Mouse (Mus musculus): ENCODE data around the gene Mpeg1. TPM values are rescaled to one million over a fixed set of nuclear protein-coding genes. Genes with fewer than 3 reads are reported as not detected.
A peak's percentile ranks its signal among the peaks of the same experiment; 100 is the strongest.

Mpeg1 gene
- polyA plus RNA-seq, 1 experiment from 2014 or later = 0.93 TPM

GRCm38 (mm10) chr19:12489675-12490570 lies 29.3 kb downstream of the Mpeg1 start:
- DNase-seq (ENCODE audit: low spot score) = no peak
- Histone ChIP-seq H3K9ac (ENCODE audit: low read depth, low read length) (no peak overlapping the region), H3K36me3 (ENCODE audit: control insufficient read depth, insufficient read depth, low read length) (peaks cover 19% of the 10 kb centered on the region; the same call in 1 of the 2 replicates), H3K27ac (replicated peaks; ENCODE audit: low read depth, low read length) (0 out of 2 replicates have a peak overlapping the region, but pooled peaks have one; percentile 28), H3K27me3 (replicated peaks; ENCODE audit: control insufficient read depth, insufficient read depth, low read length) (no peaks in the 10 kb centered on the region), H3K4me3 (ENCODE audit: low read depth, low read length) (no peak overlapping the region), H3K4me1 (ENCODE audit: control insufficient read depth, insufficient read depth, low read length) (0 out of 2 replicates have a peak, but pooled peaks cover 7% of the 10 kb centered on the region), H3K4me2 (ENCODE audit: low read depth, low read length) (no peak overlapping the region), H3K9me3 (ENCODE audit: control insufficient read depth, low read length) (no peaks in the 10 kb centered on the region)
- ATAC-seq (ENCODE audit: low read depth) = no peak
- WGBS = 79% methylated on average over 11 of the region's 11 CpGs

GRCm38 (mm10) chr19:12491636-12492035 lies 31.1 kb downstream of the Mpeg1 start:
- Histone ChIP-seq H3K4me2 (ENCODE audit: low read depth, low read length) (no peak overlapping the region), H3K4me3 (ENCODE audit: low read depth, low read length) (no peak overlapping the region), H3K9ac (ENCODE audit: low read depth, low read length) (no peak overlapping the region), H3K9me3 (ENCODE audit: control insufficient read depth, low read length) (no peaks in the 10 kb centered on the region), H3K4me1 (ENCODE audit: control insufficient read depth, insufficient read depth, low read length) (0 out of 2 replicates have a peak, but pooled peaks cover 7% of the 10 kb centered on the region), H3K27me3 (replicated peaks; ENCODE audit: control insufficient read depth, insufficient read depth, low read length) (no peaks in the 10 kb centered on the region), H3K36me3 (ENCODE audit: control insufficient read depth, insufficient read depth, low read length) (peaks cover 13% of the 10 kb centered on the region; the same call in 1 of the 2 replicates), H3K27ac (replicated peaks; ENCODE audit: low read depth, low read length) (no peak overlapping the region)
- ATAC-seq (ENCODE audit: low read depth) (no peak), DNase-seq (ENCODE audit: low spot score) (no peak)
- WGBS = 94% methylated on average over 6 of the region's 7 CpGs

GRCm38 (mm10) chr19:12493453-12494186 lies 33.0 kb downstream of the Mpeg1 start:
- H3K27ac ChIP-seq (replicated peaks; ENCODE audit: low read depth, low read length) = no peak overlapping the region
- ATAC-seq (ENCODE audit: low read depth) (peak; percentile 48; the same call in 1 of the 2 replicates), DNase-seq (ENCODE audit: low spot score) (no peak)
- H3K27me3 ChIP-seq (replicated peaks; ENCODE audit: control insufficient read depth, insufficient read depth, low read length) = no peaks in the 10 kb centered on the region
- H3K9ac ChIP-seq (ENCODE audit: low read depth, low read length) = no peak overlapping the region
- H3K4me2 ChIP-seq (ENCODE audit: low read depth, low read length) = no peak overlapping the region
- 42% methylated on average over 4 of the region's 4 CpGs for WGBS
- H3K36me3 ChIP-seq (ENCODE audit: control insufficient read depth, insufficient read depth, low read length) = peaks cover 13% of the 10 kb centered on the region; the same call in 1 of the 2 replicates
- H3K4me3 ChIP-seq (ENCODE audit: low read depth, low read length) = no peak overlapping the region
- no peaks in the 10 kb centered on the region for H3K9me3 ChIP-seq (ENCODE audit: control insufficient read depth, low read length)
- H3K4me1 ChIP-seq (ENCODE audit: control insufficient read depth, insufficient read depth, low read length) = 0 out of 2 replicates have a peak, but pooled peaks cover 7% of the 10 kb centered on the region

GRCm38 (mm10) chr19:12494187-12494458 lies 33.5 kb downstream of the Mpeg1 start:
- Histone ChIP-seq H3K36me3 (ENCODE audit: control insufficient read depth, insufficient read depth, low read length) (peaks cover 13% of the 10 kb centered on the region; the same call in 1 of the 2 replicates), H3K4me2 (ENCODE audit: low read depth, low read length) (no peak overlapping the region), H3K9me3 (ENCODE audit: control insufficient read depth, low read length) (no peaks in the 10 kb centered on the region), H3K4me3 (ENCODE audit: low read depth, low read length) (no peak overlapping the region), H3K9ac (ENCODE audit: low read depth, low read length) (no peak overlapping the region), H3K27ac (replicated peaks; ENCODE audit: low read depth, low read length) (no peak overlapping the region), H3K27me3 (replicated peaks; ENCODE audit: control insufficient read depth, insufficient read depth, low read length) (no peaks in the 10 kb centered on the region), H3K4me1 (ENCODE audit: control insufficient read depth, insufficient read depth, low read length) (peaks cover 4% of the 10 kb centered on the region; the same call in 1 of the 2 replicates)
- DNase-seq (ENCODE audit: low spot score) = no peak
- no peak for ATAC-seq (ENCODE audit: low read depth)
- 57% methylated on average over 4 of the region's 4 CpGs for WGBS

- WGBS = 58% methylated on average over 3 of the region's 3 CpGs
- peaks cover 13% of the 10 kb centered on the region; the same call in 1 of the 2 replicates for H3K36me3 ChIP-seq (ENCODE audit: control insufficient read depth, insufficient read depth, low read length)
- peaks cover 7% of the 10 kb centered on the region; the same call in 1 of the 2 replicates for H3K4me1 ChIP-seq (ENCODE audit: control insufficient read depth, insufficient read depth, low read length)
- no peak overlapping the region for H3K4me2 ChIP-seq (ENCODE audit: low read depth, low read length)
- no peak overlapping the region for H3K27ac ChIP-seq (replicated peaks; ENCODE audit: low read depth, low read length)
- H3K4me3 ChIP-seq (ENCODE audit: low read depth, low read length) = no peak overlapping the region
- DNase-seq (ENCODE audit: low spot score) (no peak), ATAC-seq (ENCODE audit: low read depth) (no peak)
- no peaks in the 10 kb centered on the region for H3K27me3 ChIP-seq (replicated peaks; ENCODE audit: control insufficient read depth, insufficient read depth, low read length)
- no peak overlapping the region for H3K9ac ChIP-seq (ENCODE audit: low read depth, low read length)
- H3K9me3 ChIP-seq (ENCODE audit: control insufficient read depth, low read length) = no peaks in the 10 kb centered on the region
Measured at GRCm38 (mm10) chr19:12494972-12495535, 34.5 kb downstream of the Mpeg1 start.

DNA sequence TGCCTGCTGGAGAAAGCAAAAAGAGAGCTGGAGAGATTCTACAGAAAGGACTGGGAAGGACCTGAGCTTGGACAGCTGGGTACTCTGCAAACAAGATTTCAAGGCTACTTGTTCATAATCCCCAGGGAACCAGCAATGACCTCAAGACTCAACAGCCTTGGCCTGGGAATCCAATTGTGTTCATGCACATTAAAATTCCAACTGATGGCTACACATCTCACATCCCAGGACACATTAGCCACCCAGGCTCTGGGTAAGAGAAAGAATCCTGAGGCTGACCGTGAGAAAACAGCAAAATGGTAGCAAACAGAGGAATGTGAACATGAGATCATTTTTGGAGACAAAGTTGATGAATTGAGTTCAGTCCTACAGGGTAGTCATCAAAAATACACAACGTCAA lies 35.7 kb downstream of the Mpeg1 start:
- no peak for ATAC-seq (ENCODE audit: low read depth)

DNA sequence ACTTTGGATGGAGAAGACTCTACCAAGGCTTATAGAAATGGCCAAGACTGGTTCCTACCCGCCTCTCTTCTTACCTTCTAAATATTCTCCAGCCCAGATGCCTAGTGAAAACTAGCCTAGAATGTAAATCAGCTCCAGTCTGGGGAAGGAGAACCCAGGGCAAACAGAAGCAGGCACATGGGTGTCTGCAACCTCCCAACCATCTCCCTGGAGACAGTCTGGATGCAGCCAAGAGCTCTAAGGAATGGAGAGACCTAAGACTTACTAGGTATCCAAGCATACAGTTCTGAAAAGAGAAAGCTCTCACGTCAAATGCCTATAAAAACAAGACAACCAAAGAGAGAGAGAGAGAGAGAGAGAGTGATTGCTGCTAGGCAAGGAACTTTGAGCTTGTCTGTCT lies 37.3 kb downstream of the Mpeg1 start:
- Histone ChIP-seq H3K9me3 (ENCODE audit: control insufficient read depth, low read length) (no peaks in the 10 kb centered on the region), H3K4me3 (ENCODE audit: low read depth, low read length) (no peak overlapping the region), H3K4me1 (ENCODE audit: control insufficient read depth, insufficient read depth, low read length) (peaks cover 12% of the 10 kb centered on the region; the same call in 1 of the 2 replicates), H3K36me3 (ENCODE audit: control insufficient read depth, insufficient read depth, low read length) (no peaks in the 10 kb centered on the region), H3K9ac (ENCODE audit: low read depth, low read length) (no peak overlapping the region), H3K27ac (replicated peaks; ENCODE audit: low read depth, low read length) (no peak overlapping the region), H3K4me2 (ENCODE audit: low read depth, low read length) (no peak overlapping the region), H3K27me3 (replicated peaks; ENCODE audit: control insufficient read depth, insufficient read depth, low read length) (peaks cover 5% of the 10 kb centered on the region; the same call in 1 of the 2 replicates)
- no peak for DNase-seq (ENCODE audit: low spot score)
- 80% methylated on average over 2 of the region's 2 CpGs for WGBS
- no peak for ATAC-seq (ENCODE audit: low read depth)

More for the DNA sequence above, 35.7 kb downstream of the Mpeg1 start:
- peaks cover 12% of the 10 kb centered on the region; the same call in 1 of the 2 replicates for H3K4me1 ChIP-seq (ENCODE audit: control insufficient read depth, insufficient read depth, low read length)
- peaks cover 5% of the 10 kb centered on the region; the same call in 1 of the 2 replicates for H3K27me3 ChIP-seq (replicated peaks; ENCODE audit: control insufficient read depth, insufficient read depth, low read length)
- peaks cover 2% of the 10 kb centered on the region; the same call in 1 of the 2 replicates for H3K36me3 ChIP-seq (ENCODE audit: control insufficient read depth, insufficient read depth, low read length)
- WGBS = 84% methylated on average over 2 of the region's 2 CpGs
- no peak overlapping the region for H3K4me2 ChIP-seq (ENCODE audit: low read depth, low read length)
- H3K9me3 ChIP-seq (ENCODE audit: control insufficient read depth, low read length) = no peaks in the 10 kb centered on the region
- no peak overlapping the region for H3K9ac ChIP-seq (ENCODE audit: low read depth, low read length)
- DNase-seq (ENCODE audit: low spot score) = no peak
- H3K4me3 ChIP-seq (ENCODE audit: low read depth, low read length) = no peak overlapping the region
- no peak overlapping the region for H3K27ac ChIP-seq (replicated peaks; ENCODE audit: low read depth, low read length)

- no peak overlapping the region for H3K27ac ChIP-seq (replicated peaks; ENCODE audit: low read depth, low read length)
- H3K4me3 ChIP-seq (ENCODE audit: low read depth, low read length) = no peak overlapping the region
- H3K4me2 ChIP-seq (ENCODE audit: low read depth, low read length) = peak overlapping the region; percentile 23; the same call in 1 of the 2 replicates
- no peak overlapping the region for H3K9ac ChIP-seq (ENCODE audit: low read depth, low read length)
- no peak for ATAC-seq (ENCODE audit: low read depth)
- 82% methylated on average over 4 of the region's 4 CpGs for WGBS
- peaks cover 12% of the 10 kb centered on the region; the same call in 1 of the 2 replicates for H3K4me1 ChIP-seq (ENCODE audit: control insufficient read depth, insufficient read depth, low read length)
- no peak for DNase-seq (ENCODE audit: low spot score)
- no peaks in the 10 kb centered on the region for H3K9me3 ChIP-seq (ENCODE audit: control insufficient read depth, low read length)
- no peaks in the 10 kb centered on the region for H3K36me3 ChIP-seq (ENCODE audit: control insufficient read depth, insufficient read depth, low read length)
- peaks cover 5% of the 10 kb centered on the region; the same call in 1 of the 2 replicates for H3K27me3 ChIP-seq (replicated peaks; ENCODE audit: control insufficient read depth, insufficient read depth, low read length)
Measured at GRCm38 (mm10) chr19:12498321-12498720, 37.7 kb downstream of the Mpeg1 start.

Measured in embryonic facial prominence, embryonic 14.5 days (tissue).